Mouse (Mus musculus) intestine, postnatal 0 days (tissue): ENCODE results near the gene H2-K1. TPM values are rescaled to one million over a fixed set of nuclear protein-coding genes. Genes with fewer than 3 reads are reported as not detected.
A peak's percentile ranks its signal among the peaks of the same experiment; 100 is the strongest.
"Not testable (repeated sequence)": the region's sequence is repeated elsewhere in the genome, so short reads cannot be mapped to it uniquely, and the experiment has no call there.

Experiments
- ATAC-seq: fragments of 200-750 bp; cut with Nextera tagmentation; 2 replicates; pipeline ENCODE4 v1.8.0; 2017; ENCODE audit warnings: mild to moderate bottlenecking, moderate TSS enrichment, moderate library complexity
- H3K27ac ChIP-seq: fragments of 300-500 bp; sonication (generic); 2 replicates; pipeline ENCODE4 v1.5.1; 2014; ENCODE audit warnings: mild to moderate bottlenecking, low read depth, low read length, moderate library complexity
- H3K27me3 ChIP-seq: fragments of 300-500 bp; sonication (generic); replicated peaks from 2 replicates; pipeline ENCODE4 v1.6.1; 2014; ENCODE audit warnings: low read length, mixed read lengths; ENCODE audit not compliant: control insufficient read depth, insufficient read depth
- H3K36me3 ChIP-seq: fragments of 300-500 bp; sonication (generic); 2 replicates; pipeline ENCODE4 v1.6.1; 2014; ENCODE audit warnings: mild to moderate bottlenecking, moderate library complexity; ENCODE audit not compliant: control insufficient read depth, insufficient read depth
- H3K4me1 ChIP-seq: fragments of 300-500 bp; sonication (generic); replicated peaks from 2 replicates; pipeline ENCODE4 v1.6.1; 2014; ENCODE audit warnings: antibody characterized with exemption, low read length, mixed read lengths; ENCODE audit not compliant: control insufficient read depth, insufficient read depth
- H3K4me2 ChIP-seq: fragments of 300-500 bp; sonication (generic); replicated peaks from 2 replicates; pipeline ENCODE4 v1.6.1; 2014; ENCODE audit warnings: low read depth, mild to moderate bottlenecking, moderate library complexity
- H3K4me3 ChIP-seq: fragments of 300-500 bp; sonication (generic); 2 replicates; pipeline ENCODE4 v1.5.1; 2014; ENCODE audit warnings: low read depth, low read length
- H3K9ac ChIP-seq: fragments of 300-500 bp; sonication (generic); 2 replicates; pipeline ENCODE4 v1.6.1; 2014; ENCODE audit warnings: mild to moderate bottlenecking, low read depth, low read length
- H3K9me3 ChIP-seq: fragments of 300-500 bp; sonication (generic); 2 replicates; pipeline ENCODE4 v1.6.1; 2016; ENCODE audit warnings: mixed run types; ENCODE audit not compliant: control insufficient read depth
- CTCF ChIP-seq: sonication (generic); IDR thresholded peaks from 2 replicates; pipeline ENCODE4 v1.5.1; 2016; ENCODE audit warnings: low read depth, mild to moderate bottlenecking, control low read depth, antibody characterized with exemption, moderate library complexity
- WGBS: fragments of 180-500 bp; shearing (Covaris S2); extraction: QIAGEN DNeasy Blood & Tissue Kit; methylation state at CpG from one replicate; pipeline ENCODE4 v1.1.7; 2014; 5-methylcytosine and 5-hydroxymethylcytosine counted together
- polyA plus RNA-seq: library from polyadenylated mRNA; unstranded; fragments of >200 nt; fragmentation: Nextera tagmentation; extraction: Ambion mirVana; gene quantifications from 2 replicates; pipeline ENCODE4 v1.2.1, GENCODE M21; 2015

H2-K1 gene
- polyA plus RNA-seq, 1 experiment from 2014 or later: 933 TPM

GRCm38 (mm10) chr17:33953310-33953709 lies 46.8 kb downstream of the H2-K1 start:
- WGBS: 65% methylated on average over 3 of the region's 3 CpGs
- Histone ChIP-seq H3K27me3 (no peaks in the 10 kb centered on the region), H3K4me3 (no peak overlapping the region), H3K27ac (no peak overlapping the region), H3K9ac (no peak overlapping the region), H3K9me3 (no peaks in the 10 kb centered on the region), H3K4me1 (peaks cover 10% of the 10 kb centered on the region; the same call in 1 of the 2 replicates), H3K4me2 (peak overlapping the region; percentile 79), H3K36me3 (peaks cover 13% of the 10 kb centered on the region)
- TF ChIP-seq CTCF: no peak
- ATAC-seq: no peak

- Histone ChIP-seq H3K9ac (no peak overlapping the region), H3K4me2 (0 out of 2 replicates have a peak overlapping the region, but pooled peaks have one; percentile 79), H3K4me3 (no peak overlapping the region), H3K27me3 (no peaks in the 10 kb centered on the region), H3K9me3 (no peaks in the 10 kb centered on the region), H3K36me3 (peaks cover 14% of the 10 kb centered on the region), H3K27ac (no peak overlapping the region; the same call in 1 of the 2 replicates), H3K4me1 (peaks cover 10% of the 10 kb centered on the region; the same call in 1 of the 2 replicates)
- WGBS: 75% methylated on average over 4 of the region's 4 CpGs
- no peak for ATAC-seq
- no peak for TF ChIP-seq CTCF
Observed at GRCm38 (mm10) chr17:33952879-33953278, 47.3 kb downstream of the H2-K1 start.

GRCm38 (mm10) chr17:33952015-33952414 lies 48.1 kb downstream of the H2-K1 start:
- H3K9ac ChIP-seq, H3K27me3 ChIP-seq, H3K9me3 ChIP-seq, ATAC-seq, H3K4me1 ChIP-seq: not testable (repeated sequence)
- Histone ChIP-seq H3K4me2 (peak overlapping the region; percentile 95), H3K4me3 (peak overlapping the region; percentile 51; the same call in 1 of the 2 replicates), H3K36me3 (peaks cover 20% of the 10 kb centered on the region), H3K27ac (peak overlapping the region; percentile 5; the same call in 1 of the 2 replicates)
- 70% methylated on average over 13 of the region's 13 CpGs for WGBS

- H3K4me3 ChIP-seq: peak within 1 kb of the TSS; percentile 51
- peak; percentile 63 for ATAC-seq
- TF ChIP-seq CTCF: 0 out of 2 replicates have a peak, but pooled peaks have one; percentile 20
- peak within 1 kb of the TSS; percentile 59 for H3K9ac ChIP-seq
- peaks cover 5% of the 10 kb centered on the region; the same call in 1 of the 2 replicates for H3K4me1 ChIP-seq
- H3K27ac ChIP-seq: peak within 1 kb of the TSS; percentile 80
- 1% methylated on average over 45 of the region's 45 CpGs for whole genome bisulfite sequencing
- H3K4me2 ChIP-seq: peak within 1 kb of the TSS; percentile 95
- no peaks in the 10 kb centered on the region for H3K27me3 ChIP-seq
- H3K9me3 ChIP-seq: no peaks in the 10 kb centered on the region
- peaks cover 23% of the 10 kb centered on the region for H3K36me3 ChIP-seq
Observed at GRCm38 (mm10) chr17:33951021-33951946, 48.9 kb downstream of the H2-K1 start, which contains the start of gene B3galt4. TSS of gene B3galt4 (minus strand) at chr17:33951488.

- peaks cover 4% of the 10 kb centered on the region; the same call in 1 of the 2 replicates for H3K4me1 ChIP-seq
Observed at GRCm38 (mm10) chr17:33950131-33950625, 50.0 kb downstream of the H2-K1 start.

More at GRCm38 (mm10) chr17:33950131-33950625, 50.0 kb downstream of the H2-K1 start:
- no peak for ATAC-seq
- Histone ChIP-seq H3K4me3 (peak overlapping the region; percentile 51), H3K9me3 (no peaks in the 10 kb centered on the region), H3K4me2 (peak overlapping the region; percentile 95), H3K27ac (peak overlapping the region; percentile 80), H3K9ac (peak overlapping the region; percentile 59; the same call in 1 of the 2 replicates), H3K36me3 (peaks cover 28% of the 10 kb centered on the region), H3K27me3 (no peaks in the 10 kb centered on the region)
- TF ChIP-seq CTCF: no peak
- WGBS: 75% methylated on average over 10 of the region's 10 CpGs
